Mouse (Mus musculus) hematopoietic stem cell, adult 5-6 weeks (primary cell): ENCODE data around the gene Gabarapl2. TPM values are rescaled to one million over a fixed set of nuclear protein-coding genes. Genes with fewer than 3 reads are reported as not detected.

ENCODE experiments used
- ATAC-seq, 2 experiments: fragments of 125-278 bp in 1 of 2; replicated peaks in 1 of 2; 2 replicates each; pipeline ENCODE4 v1.8.0; 2016 to 2017; ENCODE audit warnings: inconsistent platforms in 2 of 2, mild to moderate bottlenecking in 2 of 2, moderate number of reproducible peaks in 2 of 2, low read depth in 1 of 2, moderate TSS enrichment in 1 of 2; ENCODE audit not compliant: low FRiP score in 2 of 2, poor library complexity in 2 of 2, severe bottlenecking in 2 of 2, insufficient read depth in 1 of 2, low TSS enrichment in 1 of 2
- total RNA-seq: library from RNA; stranded (forward); fragments of 172-1452, 232-1000 nt; gene quantifications from 2 replicates; pipeline ENCODE4 v1.2.3, GENCODE M21; 2017

Gabarapl2 gene
- 41.8 and 63.8 TPM in 2 replicates for total RNA-seq

GRCm38 (mm10) chr8:111940171-111941100 lies at the start of gene Gabarapl2:
TSS of gene Gabarapl2 (plus strand) at chr8:111940703.
- ATAC-seq = peak; percentile 92 to 94

- ATAC-seq = no peak
Measured at GRCm38 (mm10) chr8:111890911-111891303, 49.6 kb upstream of the Gabarapl2 start.

GRCm38 (mm10) chr8:111891983-111892382 lies 48.5 kb upstream of the Gabarapl2 start:
- no peak for ATAC-seq

DNA sequence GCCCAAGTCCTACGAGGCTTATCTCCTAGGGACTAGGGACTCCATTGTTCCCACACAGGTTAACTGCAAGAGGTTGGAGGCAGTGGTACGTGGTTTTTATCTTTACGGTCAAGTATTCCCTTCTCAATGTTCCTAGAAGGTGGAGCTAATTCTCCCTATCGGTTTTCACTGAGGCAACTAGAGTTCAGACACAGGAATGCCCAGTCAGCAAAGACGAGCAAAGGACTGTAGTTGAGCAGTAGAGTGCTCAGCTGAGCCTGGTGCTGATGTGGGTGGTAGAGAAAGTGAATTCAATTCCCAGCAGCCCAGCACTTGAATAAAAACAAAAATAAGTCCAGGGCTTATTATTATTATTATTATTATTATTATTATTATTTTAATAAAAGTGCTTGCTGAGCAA lies 47.9 kb upstream of the Gabarapl2 start:
- ATAC-seq = no peak

DNA sequence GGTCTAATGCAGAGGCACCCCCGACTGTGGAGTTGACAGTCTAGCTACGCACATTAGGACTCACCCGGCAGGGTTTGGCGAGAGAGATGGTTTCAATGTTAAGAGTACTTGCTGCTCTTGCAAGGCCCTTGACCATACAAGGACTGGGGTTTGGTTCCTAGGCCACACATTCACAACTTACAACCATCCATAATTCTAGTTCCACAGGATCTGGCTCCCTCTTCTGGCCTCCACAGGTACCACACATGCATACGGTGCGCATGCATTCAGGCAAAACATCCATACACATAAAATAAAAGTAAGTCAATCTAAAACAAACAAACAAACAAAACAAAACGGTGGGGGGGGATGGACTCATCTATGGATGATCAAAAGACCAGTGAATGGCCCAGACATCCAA lies 45.5 kb upstream of the Gabarapl2 start:
- no peak for ATAC-seq

GRCm38 (mm10) chr8:111898586-111898985 lies 41.9 kb upstream of the Gabarapl2 start:
- ATAC-seq = no peak

DNA sequence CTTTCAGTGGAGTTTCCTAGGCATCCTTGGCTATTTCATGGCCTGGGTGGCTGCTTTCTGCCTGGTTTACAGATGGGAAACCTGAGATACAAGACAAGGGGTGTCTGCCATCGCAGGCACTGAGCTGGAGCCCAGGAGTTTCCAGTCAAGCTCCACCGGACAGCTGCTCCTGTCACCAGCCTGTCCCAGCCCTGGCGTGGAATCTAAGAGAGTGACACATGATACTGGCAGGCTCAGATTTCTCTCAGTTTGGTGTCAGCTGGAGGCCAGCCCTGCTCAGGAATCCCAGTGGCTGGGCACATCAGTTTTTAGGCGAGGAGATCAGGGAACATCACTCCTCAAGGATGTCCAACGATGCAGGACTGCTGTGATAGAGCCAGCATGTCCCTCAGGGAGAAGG lies 38.4 kb upstream of the Gabarapl2 start:
- ATAC-seq = no peak

- ATAC-seq = no peak
Measured at GRCm38 (mm10) chr8:111905500-111906121, 34.9 kb upstream of the Gabarapl2 start.

- no peak for ATAC-seq
Measured at GRCm38 (mm10) chr8:111909621-111910450, 30.7 kb upstream of the Gabarapl2 start, which contains the start of gene Chst5. TSS of gene Chst5 (minus strand) at chr8:111910447.

GRCm38 (mm10) chr8:111911572-111911971 lies 28.9 kb upstream of the Gabarapl2 start:
- no peak for ATAC-seq

GRCm38 (mm10) chr8:111912860-111913432 lies 27.6 kb upstream of the Gabarapl2 start:
- peak; percentile 93 to 95 for ATAC-seq

- ATAC-seq = no peak
Measured at GRCm38 (mm10) chr8:111919663-111920062, 20.8 kb upstream of the Gabarapl2 start.

DNA sequence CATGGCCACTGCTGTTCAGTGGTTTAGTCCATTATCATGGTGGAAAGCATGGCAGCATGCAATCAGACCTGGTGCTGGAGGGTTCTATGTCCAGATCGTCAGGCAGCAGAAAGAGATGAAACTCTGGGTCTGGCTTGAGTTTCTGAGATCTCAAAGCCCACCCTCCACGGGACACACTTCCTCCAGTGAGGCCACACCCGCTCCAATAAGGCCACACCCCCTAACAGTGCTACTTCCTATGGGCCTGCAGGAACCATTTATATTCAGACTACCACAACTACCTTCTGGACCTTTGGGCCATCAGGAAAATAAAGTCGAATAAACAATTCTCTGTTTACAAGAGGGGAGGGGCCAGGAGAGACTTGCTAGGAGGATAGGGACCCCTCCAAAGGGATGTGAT lies 19.5 kb upstream of the Gabarapl2 start:
- no peak for ATAC-seq

GRCm38 (mm10) chr8:111923383-111923804 lies 17.1 kb upstream of the Gabarapl2 start:
- peak; percentile 80 to 96 for ATAC-seq

DNA sequence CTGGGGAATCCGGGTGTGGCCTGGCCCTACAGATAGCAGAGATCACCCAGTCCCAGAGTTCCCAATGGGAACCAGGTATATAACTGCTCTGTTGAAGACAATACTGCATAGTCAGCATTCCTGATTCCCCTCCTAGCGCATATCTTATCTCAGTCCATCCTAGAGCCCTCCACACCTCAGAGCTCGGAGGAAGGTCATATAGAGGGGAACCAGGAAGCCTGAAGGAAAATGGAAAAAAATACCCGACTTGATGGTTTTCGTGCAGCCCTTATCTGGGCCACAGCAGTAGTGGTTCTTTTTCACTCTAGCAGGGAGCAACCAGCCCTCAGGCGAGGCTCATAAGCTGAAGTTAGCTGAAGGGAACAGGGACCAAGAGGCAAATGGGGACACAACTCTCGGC lies 15.5 kb upstream of the Gabarapl2 start:
- no peak for ATAC-seq

- ATAC-seq = no peak
Measured at GRCm38 (mm10) chr8:111929648-111930344, 10.7 kb upstream of the Gabarapl2 start.

DNA sequence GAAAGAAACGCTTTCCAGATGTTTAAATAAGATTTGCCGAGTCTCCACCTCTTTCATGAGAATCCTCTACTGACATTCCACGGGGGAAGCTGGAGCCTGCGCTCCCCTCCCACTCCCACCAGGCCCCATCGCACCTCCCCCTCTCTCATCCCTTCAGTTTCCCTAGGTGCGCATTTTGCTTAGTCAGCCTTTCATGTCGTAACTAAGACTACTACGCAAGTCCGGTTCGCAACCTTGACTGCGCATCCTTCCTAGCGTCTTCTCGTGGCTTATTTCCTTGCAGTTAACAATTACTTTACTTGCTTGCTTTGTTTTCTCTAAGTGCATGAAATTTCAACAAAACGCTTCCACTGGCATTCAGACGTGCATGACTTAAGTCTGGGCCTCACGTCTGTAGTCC lies 8.8 kb upstream of the Gabarapl2 start:
- ATAC-seq = no peak
